Comparison of ENCODE assay signal across 9 mouse cellular contexts in genomic region chr4:137469081-137469844, GRCm38 (mm10). TPM values are rescaled to one million over a fixed set of nuclear protein-coding genes. Genes with fewer than 3 reads are reported as not detected.
DNase-seq lines count a peak whose midpoint lies in the region; ATAC-seq and TF ChIP-seq lines count a peak whose summit lies in the region.
"Had no signal": no experiment of that assay in that cellular context is flagged by ENCODE, and none has a peak within 500 bp of the region (broad histone marks: within the 10 kb centered on the region; RNA-seq: fewer than 3 reads in every experiment).

No protein-coding gene starts in this region.

- H3K4me2 ChIP-seq in heart, postnatal 0 days (ENCODE audit: low read depth, low read length): peak overlapping the region; percentile 88
- peak overlapping the region; percentile 74 for H3K4me2 ChIP-seq in limb, embryonic 15.5 days

- no peak for TF ChIP-seq CTCF in heart, postnatal 0 days (IDR thresholded peaks at IDR 0.05; ENCODE audit: low read depth)
- TF ChIP-seq CTCF in olfactory bulb, adult 2 months (IDR thresholded peaks at IDR 0.05; ENCODE audit: insufficient read depth, low read depth, low read length): no peak

- peaks cover 58% of the 10 kb centered on the region for H3K4me1 ChIP-seq in heart, postnatal 0 days (ENCODE audit: control insufficient read depth, insufficient read depth)
- peaks cover 73% of the 10 kb centered on the region for H3K4me1 ChIP-seq in limb, embryonic 15.5 days
- H3K4me1 ChIP-seq in olfactory bulb, adult 2 months (ENCODE audit: control insufficient read depth, insufficient read depth, low read length): peaks cover 16% of the 10 kb centered on the region

- no peak for TF ChIP-seq POLR2A in olfactory bulb, adult 2 months (IDR thresholded peaks at IDR 0.05; ENCODE audit: insufficient read depth, low read depth, low read length)

- DNase-seq in embryo, embryonic 10 days (ENCODE audit: low spot score): peak; percentile 58
- no peak for DNase-seq in embryo, embryonic 11 days
- DNase-seq in ZHBTc4 (ENCODE audit: low read depth, low spot score): peak; percentile 89
- DNase-seq in heart, postnatal 0 days (ENCODE audit: low spot score): peak; percentile 70
- DNase-seq in cerebellum, postnatal 36 days: no peak
- no peak for DNase-seq in spleen, postnatal 4 days (ENCODE audit: low spot score in 2 of 2)

- H3K27ac ChIP-seq in heart, postnatal 0 days (ENCODE audit: low read depth): peak overlapping the region; percentile 91
- H3K27ac ChIP-seq in limb, embryonic 15.5 days: peak overlapping the region; percentile 90
- H3K27ac ChIP-seq in olfactory bulb, adult 2 months (ENCODE audit: insufficient read depth, low read depth, low read length): no peak overlapping the region

- no peak for ATAC-seq in heart, postnatal 0 days (ENCODE audit: insufficient read depth, low read depth)
- ATAC-seq in limb, embryonic 15.5 days (ENCODE audit: insufficient number of reproducible peaks, low FRiP score, low TSS enrichment, low read depth): no peak; the same call in 1 of the 2 replicates

- H3K27me3 ChIP-seq in heart, postnatal 0 days (ENCODE audit: control insufficient read depth, insufficient read depth, low read length): no peaks in the 10 kb centered on the region
- H3K27me3 ChIP-seq in limb, embryonic 15.5 days: no peaks in the 10 kb centered on the region

- no peaks in the 10 kb centered on the region for H3K9me3 ChIP-seq in heart, postnatal 0 days (replicated peaks; ENCODE audit: control insufficient read depth, low read length)
- H3K9me3 ChIP-seq in limb, embryonic 15.5 days: no peaks in the 10 kb centered on the region

- no peak for TF ChIP-seq EP300 in heart, postnatal 0 days (IDR thresholded peaks at IDR 0.05; ENCODE audit: low read depth)

- 2% methylated on average over 20 of the region's 20 CpGs for WGBS in heart, postnatal 0 days
- WGBS in limb, embryonic 15.5 days: under 1% methylated on average over 20 of the region's 20 CpGs
- WGBS in olfactory bulb, adult 2 months: 15% methylated on average over 20 of the region's 20 CpGs

- H3K36me3 ChIP-seq in heart, postnatal 0 days (replicated peaks; ENCODE audit: control insufficient read depth, insufficient read depth, low read length): no peaks in the 10 kb centered on the region
- H3K36me3 ChIP-seq in limb, embryonic 15.5 days: no peaks in the 10 kb centered on the region

- H3K9ac ChIP-seq in heart, postnatal 0 days (replicated peaks; ENCODE audit: low read depth, low read length): peak overlapping the region; percentile 89
- peak overlapping the region; percentile 89 for H3K9ac ChIP-seq in limb, embryonic 15.5 days

- peak overlapping the region; percentile 79 for H3K4me3 ChIP-seq in heart, postnatal 0 days (ENCODE audit: low read depth, low read length)
- peak overlapping the region; percentile 90 for H3K4me3 ChIP-seq in limb, embryonic 15.5 days
- H3K4me3 ChIP-seq in olfactory bulb, adult 2 months (ENCODE audit: insufficient read depth, low read depth, low read length): peak overlapping the region; percentile 54

RNA-seq across cellular contexts. Expression of gene Hspg2, which starts 0.7 kb away (rescaled TPM):
- total RNA-seq in heart, postnatal 0 days (2014; rRNA removed; ENCODE audit: low replicate concordance): 473 and 516 TPM in 2 replicates
- polyA plus RNA-seq in heart, postnatal 0 days (2015; fragmentation: Nextera tagmentation; extraction: Ambion mirVana): 41.2 and 42.4 TPM in 2 replicates
- polyA plus RNA-seq in limb, embryonic 15.5 days (2015; fragmentation: Nextera tagmentation; extraction: Ambion mirVana): 40.6 and 44.5 TPM in 2 replicates
- not detected in 2 replicates for polyA plus RNA-seq in olfactory bulb, adult 2 months (2012; ENCODE audit: insufficient read depth, insufficient read length, low replicate concordance, missing spikeins)
- total RNA-seq: hematopoietic stem cell, adult 5-6 weeks had no signal

RNA-seq across cellular contexts. Expression of gene 1700013G24Rik, which starts 16.2 kb away (rescaled TPM):
- not detected in 2 replicates for total RNA-seq in heart, postnatal 0 days (2014; rRNA removed; ENCODE audit: low replicate concordance)
- not detected in 2 replicates for polyA plus RNA-seq in heart, postnatal 0 days (2015; fragmentation: Nextera tagmentation; extraction: Ambion mirVana)
- 0.23 and 0.40 TPM in 2 replicates for polyA plus RNA-seq in limb, embryonic 15.5 days (2015; fragmentation: Nextera tagmentation; extraction: Ambion mirVana)
- not detected in 2 replicates for polyA plus RNA-seq in olfactory bulb, adult 2 months (2012; ENCODE audit: insufficient read depth, insufficient read length, low replicate concordance, missing spikeins)
- total RNA-seq: hematopoietic stem cell, adult 5-6 weeks had no signal

RNA-seq across cellular contexts. Expression of gene Cela3b, which starts 38.9 kb away (rescaled TPM):
- not detected in 2 replicates for total RNA-seq in heart, postnatal 0 days (2014; rRNA removed; ENCODE audit: low replicate concordance)
- polyA plus RNA-seq in heart, postnatal 0 days (2015; fragmentation: Nextera tagmentation; extraction: Ambion mirVana): not detected in 2 replicates
- 0.70 TPM in 1 of 2 replicates, not detected in the other for polyA plus RNA-seq in limb, embryonic 15.5 days (2015; fragmentation: Nextera tagmentation; extraction: Ambion mirVana)
- polyA plus RNA-seq in olfactory bulb, adult 2 months (2012; ENCODE audit: insufficient read depth, insufficient read length, low replicate concordance, missing spikeins): not detected in 2 replicates
- total RNA-seq: hematopoietic stem cell, adult 5-6 weeks had no signal

RNA-seq across cellular contexts. Expression of gene Cela3a, which starts 59.7 kb away (rescaled TPM):
- total RNA-seq in heart, postnatal 0 days (2014; rRNA removed; ENCODE audit: low replicate concordance): not detected in 2 replicates
- polyA plus RNA-seq in heart, postnatal 0 days (2015; fragmentation: Nextera tagmentation; extraction: Ambion mirVana): not detected in 2 replicates
- polyA plus RNA-seq in limb, embryonic 15.5 days (2015; fragmentation: Nextera tagmentation; extraction: Ambion mirVana): not detected in 2 replicates
- not detected in 2 replicates for polyA plus RNA-seq in olfactory bulb, adult 2 months (2012; ENCODE audit: insufficient read depth, insufficient read length, low replicate concordance, missing spikeins)
- total RNA-seq: hematopoietic stem cell, adult 5-6 weeks had no signal

Comparison
In these comparisons a context has a peak if more than half of its experiments do, and no peak if none do; other contexts are left out.
1. DNase-seq: peak in embryo, embryonic 10 days (single experiment), ZHBTc4 (single experiment) and heart, postnatal 0 days (single experiment); none in embryo, embryonic 11 days (single experiment), cerebellum, postnatal 36 days (0 of 2) and spleen, postnatal 4 days (0 of 2).
2. Peak in every context shown above with its lines, with median percentiles within 50 percentile points of each other: H3K4me3 ChIP-seq.